Mouse (Mus musculus): ENCODE results near the gene Clstn3. TPM values are rescaled to one million over a fixed set of nuclear protein-coding genes. Genes with fewer than 3 reads are reported as not detected.
"Not testable (repeated sequence)": the region's sequence is repeated elsewhere in the genome, so short reads cannot be mapped to it uniquely, and the experiment has no call there.

Clstn3 gene
- polyA plus RNA-seq (2012; rRNA removed): 202 and 206 TPM in 2 replicates

DNA sequence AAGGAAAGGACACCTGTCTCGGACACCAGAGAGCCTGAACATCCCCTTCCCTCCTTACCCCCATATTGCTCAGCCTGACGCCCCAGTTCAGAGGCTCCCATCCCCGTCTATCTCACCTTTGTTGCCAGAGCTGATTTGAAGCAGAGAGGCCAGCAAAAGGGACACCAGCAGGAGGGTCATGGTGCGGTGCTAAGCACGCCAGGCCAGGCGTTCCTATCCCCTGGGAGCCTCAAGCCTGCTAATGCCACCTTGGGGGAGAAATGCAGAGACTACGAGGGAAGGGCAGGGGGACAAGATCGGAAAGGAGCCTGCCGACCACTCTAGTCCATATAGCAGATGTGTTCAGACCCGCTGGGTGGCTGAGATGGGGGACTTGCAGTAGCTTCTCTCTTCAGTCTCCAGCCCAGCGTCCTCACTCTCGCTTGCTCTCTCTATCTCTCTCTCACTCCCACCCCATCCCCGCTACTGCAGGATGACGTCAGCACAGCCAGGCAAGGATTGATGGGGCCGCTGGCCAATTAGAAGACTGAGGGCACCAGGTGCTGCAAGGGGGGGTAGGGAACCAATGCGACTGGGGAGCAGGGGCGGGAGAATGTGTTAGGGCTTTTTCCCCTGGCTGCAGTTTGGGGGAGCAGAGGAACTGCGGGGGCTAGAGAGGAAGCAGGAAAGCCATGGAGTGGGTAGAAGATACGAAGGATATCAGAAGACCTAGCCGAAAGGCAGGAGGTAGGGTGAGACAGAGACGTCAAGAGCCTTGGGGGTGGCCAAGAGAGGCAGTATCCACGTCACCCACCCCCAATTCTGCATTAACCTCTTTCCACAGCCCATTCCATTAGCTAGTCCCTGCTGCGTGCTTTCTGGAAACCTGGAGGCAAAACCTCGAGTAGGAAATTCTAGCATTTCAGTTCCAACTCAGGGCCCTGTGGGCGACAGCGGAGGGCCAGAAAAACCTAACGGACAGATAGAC is at the start of gene Clstn3:
Clstn3 (minus strand) TSS at position 490 of the 967 bp plus-strand sequence.
- peak; percentile 92 to 97 for DNase-seq (ENCODE audit: extremely low spot score in 1 of 2, low spot score in 1 of 2)

DNA sequence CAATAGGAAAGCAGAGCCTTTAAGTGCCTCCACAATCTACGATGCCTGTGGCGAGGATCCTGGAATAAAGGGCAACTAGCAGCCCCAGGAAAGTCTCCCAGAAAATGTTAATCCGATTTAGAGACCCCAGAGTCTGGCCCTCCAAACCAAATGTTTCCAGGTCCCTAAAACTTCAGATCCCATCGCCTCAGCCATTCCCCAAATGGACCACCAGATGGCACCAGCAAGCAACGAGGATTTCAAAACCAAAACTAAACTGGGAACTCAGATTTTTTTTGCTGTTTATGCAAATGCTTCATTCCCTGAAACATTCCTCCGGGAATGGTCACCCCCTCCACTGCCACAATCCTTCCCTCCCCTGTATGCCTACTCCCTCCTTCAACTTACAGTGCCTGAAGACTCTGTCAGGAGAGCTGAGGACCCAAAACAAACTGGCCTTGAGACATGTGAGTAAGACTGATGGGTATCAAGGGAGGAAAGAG is 47.8 kb upstream of the Clstn3 start, which contains the start of gene C1ra:
C1ra (plus strand) TSS at position 51 of the 482 bp plus-strand sequence.
- DNase-seq (ENCODE audit: extremely low spot score in 1 of 2, low spot score in 1 of 2): peak in 1 of 2 experiments; percentile 82

DNA sequence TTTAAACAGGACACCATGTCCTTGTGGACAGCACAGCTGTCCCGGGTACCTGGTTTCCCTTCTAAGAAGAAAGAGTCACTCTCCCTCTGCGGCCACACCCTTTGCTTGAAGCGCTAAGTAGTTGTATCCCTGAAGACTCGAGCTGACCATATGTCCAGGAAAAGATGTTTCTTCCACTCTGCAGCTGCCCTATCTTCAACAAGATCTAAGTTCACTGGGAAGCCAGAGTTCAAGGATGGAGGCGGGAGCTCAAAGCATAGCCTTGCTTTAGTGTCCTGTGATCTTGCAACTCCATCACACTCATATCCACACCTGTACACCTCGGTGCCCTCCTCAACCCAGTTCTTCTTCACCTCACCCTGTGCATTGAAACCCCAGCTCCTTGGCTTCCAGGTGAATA is 47.3 kb upstream of the Clstn3 start:
- no peak for DNase-seq (ENCODE audit: extremely low spot score in 1 of 2, low spot score in 1 of 2)

DNA sequence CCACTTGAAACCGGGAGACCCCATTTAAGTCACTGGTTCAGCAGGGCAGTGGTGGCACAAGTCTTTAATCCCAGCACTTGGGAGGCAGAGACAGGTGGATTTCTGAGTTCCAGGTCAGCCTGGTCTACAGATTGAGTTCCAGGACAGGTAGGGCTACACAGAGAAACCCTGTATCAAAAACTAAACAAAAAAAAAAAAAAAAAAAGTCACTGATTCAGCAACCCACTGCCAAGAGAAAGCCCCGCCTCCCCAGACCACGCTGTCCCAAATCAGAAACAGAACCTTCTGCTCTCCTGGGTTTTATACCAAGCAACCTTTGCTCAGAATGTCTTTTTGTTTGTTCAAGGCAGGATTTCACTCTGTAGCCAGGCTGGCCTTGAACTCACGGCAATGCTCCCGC is 44.6 kb upstream of the Clstn3 start:
- not testable (repeated sequence) for DNase-seq (ENCODE audit: extremely low spot score in 1 of 2, low spot score in 1 of 2)

DNA sequence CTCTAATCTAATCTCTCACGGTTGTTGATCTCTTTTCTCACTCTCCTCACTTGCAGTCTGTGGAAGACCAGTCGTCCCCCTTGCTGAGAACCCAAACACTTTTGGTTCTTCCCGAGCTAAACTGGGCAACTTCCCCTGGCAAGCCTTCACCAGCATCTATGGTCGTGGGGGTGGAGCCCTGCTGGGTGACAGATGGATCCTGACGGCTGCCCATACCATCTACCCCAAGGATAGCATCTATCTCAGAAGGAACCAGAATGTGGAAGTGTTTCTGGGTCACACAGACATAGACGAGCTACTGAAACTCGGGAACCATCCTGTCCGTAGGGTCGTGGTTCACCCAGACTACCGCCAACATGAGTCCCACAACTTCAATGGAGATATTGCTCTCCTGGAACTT is 43.7 kb upstream of the Clstn3 start:
- no peak for DNase-seq (ENCODE audit: extremely low spot score in 1 of 2, low spot score in 1 of 2)

DNA sequence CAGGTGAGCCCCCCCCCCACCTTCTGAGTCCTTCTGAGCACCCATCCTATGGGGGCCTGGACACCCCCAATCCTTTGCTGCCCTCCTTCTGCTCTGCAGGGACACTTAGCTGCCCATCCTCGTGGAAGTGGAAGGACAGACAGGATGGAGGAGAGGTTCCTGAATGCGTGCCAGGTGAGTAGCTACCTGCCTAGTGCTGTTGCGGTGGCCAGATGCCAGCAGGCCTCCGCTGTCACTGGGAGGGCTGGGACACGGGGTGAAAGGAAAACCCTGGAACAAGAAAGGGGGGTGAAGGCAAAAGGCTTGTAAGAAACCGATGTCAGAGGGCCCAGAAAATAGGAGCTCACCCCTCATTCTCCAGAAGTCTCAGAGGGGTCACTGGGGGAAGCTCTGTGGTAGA is 42.4 kb upstream of the Clstn3 start:
- DNase-seq (ENCODE audit: extremely low spot score in 1 of 2, low spot score in 1 of 2): no peak

DNA sequence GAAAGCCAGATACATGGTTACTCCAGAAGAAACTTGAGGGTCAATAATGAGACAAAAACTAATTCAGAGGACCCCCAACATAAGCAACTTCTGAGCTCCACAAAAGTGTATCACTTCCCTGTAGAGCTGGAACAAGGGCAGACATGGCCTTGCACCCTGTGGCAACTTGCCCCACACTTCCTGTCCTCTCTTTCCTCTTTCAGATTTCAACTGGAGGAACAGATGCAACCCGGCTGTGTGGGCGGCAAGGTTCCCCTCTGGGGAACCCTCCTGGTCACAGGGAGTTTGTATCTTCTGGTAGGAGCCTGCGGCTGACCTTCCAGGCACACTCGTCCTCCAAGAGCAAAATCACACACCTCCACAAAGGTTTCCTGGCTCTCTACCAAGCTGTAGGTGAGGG is 40.4 kb upstream of the Clstn3 start:
- DNase-seq (ENCODE audit: extremely low spot score in 1 of 2, low spot score in 1 of 2): no peak

DNA sequence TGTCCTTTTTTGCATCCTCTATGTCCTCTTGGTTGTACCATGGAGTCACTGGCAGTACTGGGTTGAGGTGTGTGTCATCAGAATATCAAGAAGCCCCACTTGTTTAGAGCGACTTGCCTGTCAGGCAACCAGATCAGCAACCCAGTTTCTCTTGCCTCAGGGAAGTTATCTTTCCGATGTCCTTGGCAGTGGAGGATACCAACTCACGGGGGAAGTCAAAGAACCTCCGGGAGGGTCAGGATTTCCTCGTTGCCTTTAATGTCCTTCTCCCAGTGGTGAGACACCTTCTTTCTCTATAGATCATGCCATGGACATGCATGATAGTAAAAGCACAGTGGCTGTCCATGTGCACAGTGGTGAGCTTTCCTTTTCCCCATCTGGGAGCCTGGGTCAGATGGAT is 37.4 kb upstream of the Clstn3 start:
- no peak for DNase-seq (ENCODE audit: extremely low spot score in 1 of 2, low spot score in 1 of 2)

DNA sequence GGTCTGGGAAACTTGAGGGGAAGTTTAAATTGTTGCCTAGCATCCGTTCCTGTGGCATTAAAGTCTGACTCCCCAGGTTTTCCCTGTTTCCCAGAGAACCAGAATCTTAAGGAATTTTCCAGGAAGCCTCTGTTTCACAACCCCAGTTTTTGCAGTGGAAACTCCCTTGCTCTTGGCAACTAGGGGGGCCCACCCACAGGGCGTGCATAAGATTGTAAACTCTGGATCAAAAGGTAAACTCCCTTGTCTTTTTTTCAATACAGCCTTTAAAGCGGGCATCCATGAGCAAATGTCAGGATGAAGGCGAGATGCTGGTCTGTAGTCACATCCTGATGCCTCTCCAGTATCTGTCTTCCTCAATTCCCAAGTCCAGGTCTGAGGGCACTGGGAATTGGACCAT is 36.9 kb upstream of the Clstn3 start:
- no peak for DNase-seq (ENCODE audit: extremely low spot score in 1 of 2, low spot score in 1 of 2)

DNA sequence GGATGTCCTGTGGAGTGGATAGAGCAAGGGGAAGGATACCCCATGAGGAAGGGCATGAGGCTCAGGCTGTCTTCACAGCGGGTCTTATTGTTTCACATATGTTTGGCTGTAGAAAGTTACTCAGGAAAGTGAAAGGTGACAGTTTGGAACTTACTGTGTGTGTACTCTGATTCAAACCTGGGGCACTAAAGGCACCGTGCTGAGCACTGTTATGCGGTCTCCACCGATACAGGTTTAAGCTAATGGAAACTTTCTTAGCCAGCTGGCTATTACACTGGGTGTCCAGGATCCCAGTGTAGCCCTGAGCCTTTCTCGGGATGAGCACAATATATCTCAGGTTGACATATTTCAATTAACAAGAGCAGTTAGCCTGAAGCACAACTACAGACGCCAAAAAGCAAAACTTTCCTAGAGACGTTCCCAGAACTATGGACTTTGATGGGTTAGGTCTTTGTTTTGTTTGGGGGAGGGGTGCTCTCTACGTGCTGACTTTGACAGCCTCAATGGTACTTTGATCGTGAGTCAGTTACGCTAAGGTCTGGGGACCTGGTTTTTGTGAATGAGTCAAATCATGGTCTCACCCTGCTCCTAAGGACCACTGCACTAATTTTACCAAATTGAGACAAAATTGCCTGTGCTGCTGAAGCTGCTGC is 35.4 kb upstream of the Clstn3 start:
- DNase-seq (ENCODE audit: extremely low spot score in 1 of 2, low spot score in 1 of 2): no peak

DNA sequence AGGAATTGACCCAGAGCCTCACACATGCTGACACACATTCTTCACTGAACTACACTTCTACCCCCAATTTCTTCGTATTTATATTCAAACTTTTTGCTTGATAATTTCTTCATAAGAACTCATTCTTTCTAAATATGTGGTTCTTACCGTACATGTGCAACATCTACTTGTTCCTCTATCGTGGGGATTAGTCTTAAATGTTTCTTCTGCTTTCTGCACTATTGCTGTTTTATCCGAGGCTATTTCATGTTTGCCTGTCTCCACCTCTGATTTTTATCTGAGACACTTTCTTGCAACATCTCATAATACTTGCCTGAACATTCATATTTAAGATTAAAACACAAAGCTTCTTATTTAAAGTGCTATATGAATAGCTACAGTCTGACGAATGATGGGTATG is 31.5 kb upstream of the Clstn3 start:
- DNase-seq (ENCODE audit: extremely low spot score in 1 of 2, low spot score in 1 of 2): no peak

DNA sequence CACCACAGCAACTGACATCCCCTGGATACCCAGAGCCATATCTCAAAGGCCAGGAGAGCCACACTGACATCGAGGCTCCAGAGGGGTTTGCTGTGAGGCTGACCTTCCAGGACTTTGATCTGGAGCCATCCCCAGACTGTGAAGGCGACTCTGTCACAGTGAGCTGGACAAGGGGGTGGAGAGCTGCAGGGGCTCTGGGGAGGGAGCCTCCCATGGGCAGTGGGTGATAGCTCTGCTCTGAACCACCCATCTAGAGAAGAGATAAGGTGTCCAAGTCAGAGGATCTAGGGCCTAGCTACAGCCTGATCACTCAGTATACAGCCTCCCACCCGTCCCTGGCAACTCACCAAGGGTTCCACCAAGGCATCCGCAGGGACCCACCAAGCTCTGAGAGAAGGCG is 29.3 kb upstream of the Clstn3 start:
- DNase-seq (ENCODE audit: extremely low spot score in 1 of 2, low spot score in 1 of 2): no peak

DNA sequence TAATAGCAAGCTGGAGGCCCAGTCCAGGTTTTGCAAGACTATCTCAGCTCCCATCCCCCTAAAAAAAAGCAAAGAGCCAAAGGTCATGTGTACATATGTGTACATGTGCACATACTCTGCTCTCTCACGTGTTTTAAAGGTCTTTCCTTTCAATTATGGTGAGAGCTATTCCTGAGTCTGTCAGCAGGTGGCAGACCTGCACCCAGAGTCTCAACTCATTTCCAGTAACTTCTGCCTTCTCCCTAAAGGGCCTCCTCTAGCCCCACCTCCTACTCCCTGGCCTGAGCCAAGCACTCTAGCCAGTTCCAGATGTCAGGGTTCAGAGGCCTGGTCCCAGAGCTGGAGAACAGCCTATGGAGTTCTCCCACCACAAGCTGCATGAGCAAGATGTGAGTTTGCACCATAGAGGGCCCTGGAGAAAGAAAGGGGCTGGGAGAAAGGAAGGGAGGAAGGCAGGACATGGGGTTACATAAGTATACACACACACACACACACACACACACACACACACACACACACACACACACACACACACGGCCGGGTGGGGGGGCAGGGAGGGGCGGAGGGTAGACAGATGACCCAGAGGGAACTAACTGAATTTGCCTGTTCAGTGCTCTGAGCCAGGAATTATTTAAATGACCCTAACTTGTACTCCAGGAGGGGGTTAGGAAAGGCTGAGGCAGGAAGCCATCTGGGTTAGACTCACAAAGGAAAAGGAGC is 28.4 kb upstream of the Clstn3 start, which contains the start of gene C1rl:
C1rl (plus strand) TSS at position 272 of the 720 bp plus-strand sequence.
- peak; percentile 41 to 85 for DNase-seq (ENCODE audit: extremely low spot score in 1 of 2, low spot score in 1 of 2)

DNA sequence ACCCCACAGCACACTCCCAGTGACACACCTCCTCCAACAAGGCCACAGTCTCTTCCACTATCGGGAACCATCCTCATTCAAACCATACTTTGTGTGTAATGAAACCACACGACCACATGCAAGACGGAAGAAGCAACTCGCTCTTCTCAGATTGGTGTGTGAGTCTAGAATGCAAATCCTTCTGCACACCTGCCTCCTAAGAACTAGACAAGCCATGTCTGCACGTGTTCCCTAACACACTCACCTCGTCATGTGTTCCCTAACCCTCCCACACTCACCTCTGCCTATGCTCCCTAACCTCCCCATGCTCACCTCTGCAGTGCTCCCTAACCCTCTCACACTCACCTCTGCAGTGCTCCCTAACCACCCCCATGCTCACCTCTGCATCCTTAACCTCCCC is 26.8 kb upstream of the Clstn3 start:
- DNase-seq (ENCODE audit: extremely low spot score in 1 of 2, low spot score in 1 of 2): no peak

DNA sequence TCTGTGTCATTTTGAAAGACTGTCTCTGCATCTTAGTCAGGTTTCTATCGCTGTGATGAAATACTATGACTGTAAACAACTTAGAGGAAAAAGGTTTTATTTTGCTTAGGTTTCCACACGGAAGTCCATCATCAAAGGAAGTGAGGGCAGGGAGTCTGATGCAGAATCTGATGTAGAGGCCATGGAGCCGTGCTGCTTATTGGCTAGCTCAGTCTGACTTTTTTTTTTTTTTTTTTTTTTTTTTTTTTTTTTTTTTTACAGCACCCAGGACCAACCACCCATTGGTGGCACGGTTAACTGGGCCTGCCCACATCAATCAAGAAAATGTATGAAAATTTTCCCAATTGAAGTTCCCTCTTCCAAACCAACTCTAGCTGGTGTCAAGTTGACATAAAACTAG is 24.4 kb upstream of the Clstn3 start:
- DNase-seq (ENCODE audit: extremely low spot score in 1 of 2, low spot score in 1 of 2): no peak

DNA sequence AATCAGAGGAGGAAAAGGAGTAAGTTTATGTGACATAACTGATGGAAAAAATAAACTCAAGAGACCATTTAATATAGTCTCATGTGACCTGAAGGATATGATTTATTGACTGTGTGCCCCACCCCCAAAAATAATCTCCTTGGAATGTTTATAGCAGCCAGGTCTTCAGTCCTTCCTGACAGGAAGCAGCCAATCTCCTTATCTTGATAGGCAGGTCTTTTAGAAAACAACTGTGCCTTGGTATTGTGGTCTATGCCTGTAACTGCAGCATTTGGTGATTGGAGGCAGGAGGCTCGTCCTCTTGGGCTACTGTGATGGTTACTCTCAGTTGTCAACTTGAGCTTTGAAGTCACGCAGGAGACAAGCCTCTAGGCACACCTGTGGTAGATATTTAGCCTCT is 22.9 kb upstream of the Clstn3 start:
- DNase-seq (ENCODE audit: extremely low spot score in 1 of 2, low spot score in 1 of 2): no peak

DNA sequence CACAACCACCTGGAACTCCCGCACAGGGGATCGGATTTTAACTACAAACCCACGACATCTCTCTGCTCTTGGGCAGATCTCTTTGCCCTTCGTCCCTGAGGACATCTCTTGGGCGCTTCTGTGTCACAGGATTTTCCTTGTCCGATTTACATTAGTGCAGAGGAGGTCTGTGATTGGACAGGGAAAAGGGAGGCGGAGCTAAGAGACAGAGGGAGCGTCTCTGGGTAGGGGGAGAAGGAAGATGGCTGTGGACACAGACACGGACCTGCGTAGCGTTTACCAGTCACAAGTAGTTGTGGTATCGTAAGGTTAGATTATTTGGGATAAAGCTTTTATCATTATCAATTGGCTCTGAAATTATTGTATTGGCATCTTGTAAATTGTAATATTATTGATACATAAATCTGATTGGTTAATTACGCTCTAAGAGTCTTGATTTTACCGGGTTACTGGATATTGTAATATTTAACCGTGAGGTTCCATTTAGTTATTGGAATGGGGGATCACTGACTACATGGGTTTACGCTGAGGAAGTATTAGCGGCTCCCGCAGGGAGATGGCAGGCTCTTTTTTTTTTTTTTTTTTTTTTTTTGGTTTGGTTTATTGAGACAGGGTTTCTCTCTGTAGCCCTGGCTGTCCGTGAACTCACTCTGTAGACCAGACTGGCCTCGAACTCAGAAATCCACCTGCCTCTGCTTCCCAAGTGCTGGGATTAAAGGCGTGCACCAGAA is 21.0 kb upstream of the Clstn3 start:
- no peak for DNase-seq (ENCODE audit: extremely low spot score in 1 of 2, low spot score in 1 of 2)

DNA sequence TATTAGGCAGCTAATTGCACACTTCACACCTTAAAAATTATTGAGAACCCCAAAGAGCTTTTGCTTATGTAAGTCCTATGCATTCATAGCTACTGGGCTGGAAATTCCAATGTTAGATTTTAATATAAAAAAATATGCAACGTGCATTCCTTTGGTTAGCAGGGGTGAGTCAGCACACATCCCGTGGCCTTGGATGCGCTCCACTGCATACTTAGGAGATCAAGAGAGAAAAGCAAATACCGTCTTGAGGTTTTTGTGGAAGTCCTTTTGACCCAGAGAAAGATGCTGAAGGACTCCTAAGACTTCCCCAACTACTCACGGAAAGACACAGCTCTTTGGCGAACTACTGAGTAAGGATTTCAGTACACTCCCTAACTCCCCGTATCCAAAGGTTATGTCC is 20.3 kb upstream of the Clstn3 start:
- DNase-seq (ENCODE audit: extremely low spot score in 1 of 2, low spot score in 1 of 2): no peak

DNA sequence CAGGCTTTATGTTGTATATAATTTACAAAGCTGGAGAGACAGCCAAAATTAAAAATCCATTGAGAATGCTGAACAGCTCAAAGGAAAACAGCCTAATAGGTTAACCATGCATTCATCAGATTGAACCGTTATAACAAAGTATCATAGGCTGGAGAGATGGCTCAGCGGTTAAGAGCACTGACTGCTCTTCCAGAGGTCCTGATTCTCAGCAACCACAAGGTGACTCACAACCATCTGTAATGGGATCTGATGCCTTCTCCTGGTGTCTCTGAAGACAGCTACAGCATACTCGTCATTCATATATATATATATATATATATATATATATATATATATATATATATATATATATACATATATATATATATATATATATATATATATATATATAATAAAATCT is 19.2 kb upstream of the Clstn3 start:
- DNase-seq (ENCODE audit: extremely low spot score in 1 of 2, low spot score in 1 of 2): not testable (repeated sequence)

DNA sequence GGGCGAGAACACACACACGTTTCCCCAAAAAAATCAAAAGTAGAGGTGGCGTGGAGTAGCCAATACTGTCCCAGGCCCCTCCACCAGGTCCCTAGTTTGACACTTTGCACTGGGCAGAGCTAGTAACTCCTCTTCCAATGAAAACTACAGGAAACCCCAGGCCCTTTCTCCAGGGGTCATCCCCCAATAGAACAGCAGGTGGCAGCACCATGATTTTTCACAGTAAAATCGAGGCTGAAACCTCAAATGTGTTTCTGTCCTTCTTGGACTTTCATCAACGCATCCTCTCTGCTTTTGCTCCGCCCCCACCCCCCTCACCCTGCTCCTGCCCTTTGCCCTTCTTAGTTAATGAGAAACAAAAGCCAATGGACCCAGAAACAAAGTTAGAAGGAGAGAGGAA is 17.0 kb upstream of the Clstn3 start:
- DNase-seq (ENCODE audit: extremely low spot score in 1 of 2, low spot score in 1 of 2): peak in 1 of 2 experiments; percentile 72

All from frontal cortex, adult 2 months (tissue).